Mouse (Mus musculus): ENCODE results near the gene Tpcn2.

The Tpcn2 gene

DNA sequence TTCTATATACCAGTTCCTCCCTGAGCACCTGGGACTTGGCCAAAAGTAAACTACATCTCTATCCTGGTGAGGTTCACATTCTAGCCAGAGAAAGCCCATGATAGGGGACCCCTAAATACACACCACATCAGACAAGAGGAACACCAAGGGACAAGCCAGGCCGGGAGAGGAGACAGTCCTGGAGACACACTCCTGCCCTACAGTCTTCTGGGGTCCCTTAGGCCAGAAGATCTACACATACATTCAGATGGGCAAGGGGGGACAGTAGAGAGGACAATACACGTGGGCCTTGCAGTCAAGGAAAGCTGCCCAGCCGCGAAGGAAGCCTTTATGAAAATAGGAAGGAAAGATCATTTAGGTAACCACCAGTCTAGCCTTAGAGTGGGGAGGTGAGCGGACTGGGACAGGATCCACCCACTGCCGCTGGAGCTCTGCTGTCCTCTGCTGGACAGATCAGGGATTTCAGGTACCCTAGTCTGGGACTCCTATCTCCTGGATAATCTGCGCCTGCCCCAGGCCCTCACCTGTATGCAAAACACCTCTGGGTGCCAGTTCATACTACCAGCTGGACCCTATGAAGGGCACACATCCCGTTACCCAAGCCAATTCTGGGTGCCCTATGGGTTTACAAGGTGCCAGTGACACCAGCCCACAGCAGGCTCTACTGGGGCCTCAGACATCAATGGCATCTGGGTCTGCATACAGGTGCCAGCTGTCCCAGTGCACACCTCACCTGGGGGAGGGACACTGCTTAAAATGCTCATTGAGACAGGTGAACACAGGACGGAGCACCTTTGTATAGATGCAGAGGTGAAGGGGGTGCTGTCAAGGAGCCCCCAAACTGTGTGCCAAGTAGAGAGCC is 40.7 kb downstream of the Tpcn2 start:
- DNase-seq (ENCODE audit: low read depth): peak; percentile 51

DNA sequence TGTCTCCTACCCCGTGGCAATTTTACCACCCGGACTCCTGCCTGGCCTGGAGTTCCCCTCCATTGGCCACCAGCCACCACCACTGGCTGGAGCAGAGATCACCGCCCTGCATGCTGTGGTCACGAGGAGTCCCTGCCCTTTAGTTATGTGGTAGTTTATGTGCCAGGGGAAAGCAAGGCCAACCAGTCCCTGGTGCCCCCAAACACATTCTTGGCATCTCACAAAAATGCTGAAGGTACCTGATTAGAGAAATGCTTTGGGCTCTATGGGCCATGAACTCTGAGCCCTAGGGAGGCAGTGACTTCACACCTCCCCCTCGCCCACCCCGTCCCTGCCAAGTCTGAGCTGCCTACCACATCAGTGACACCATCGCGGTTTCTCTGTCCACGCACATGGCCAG is 41.8 kb downstream of the Tpcn2 start:
- DNase-seq (ENCODE audit: low read depth): no peak

DNA sequence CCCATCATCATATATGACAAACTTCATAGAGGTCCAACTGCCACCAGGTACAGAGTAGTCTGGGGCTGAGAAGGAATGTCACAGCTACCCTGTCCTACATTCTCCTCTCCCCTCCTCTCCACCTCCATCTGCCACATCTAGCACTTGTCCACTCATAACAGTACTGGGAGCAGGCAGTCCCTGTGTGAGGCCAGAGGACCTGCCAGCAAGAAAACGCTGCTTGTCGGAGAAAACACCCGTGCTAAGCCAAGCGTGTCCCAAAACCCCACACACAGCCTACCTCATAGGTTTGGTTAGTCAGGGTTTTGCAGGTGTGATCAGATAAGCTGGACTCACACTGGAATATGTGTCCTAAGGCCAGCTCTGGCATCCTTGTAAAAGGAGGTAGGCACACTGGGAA is 42.9 kb downstream of the Tpcn2 start:
- no peak for DNase-seq (ENCODE audit: low read depth)

DNA sequence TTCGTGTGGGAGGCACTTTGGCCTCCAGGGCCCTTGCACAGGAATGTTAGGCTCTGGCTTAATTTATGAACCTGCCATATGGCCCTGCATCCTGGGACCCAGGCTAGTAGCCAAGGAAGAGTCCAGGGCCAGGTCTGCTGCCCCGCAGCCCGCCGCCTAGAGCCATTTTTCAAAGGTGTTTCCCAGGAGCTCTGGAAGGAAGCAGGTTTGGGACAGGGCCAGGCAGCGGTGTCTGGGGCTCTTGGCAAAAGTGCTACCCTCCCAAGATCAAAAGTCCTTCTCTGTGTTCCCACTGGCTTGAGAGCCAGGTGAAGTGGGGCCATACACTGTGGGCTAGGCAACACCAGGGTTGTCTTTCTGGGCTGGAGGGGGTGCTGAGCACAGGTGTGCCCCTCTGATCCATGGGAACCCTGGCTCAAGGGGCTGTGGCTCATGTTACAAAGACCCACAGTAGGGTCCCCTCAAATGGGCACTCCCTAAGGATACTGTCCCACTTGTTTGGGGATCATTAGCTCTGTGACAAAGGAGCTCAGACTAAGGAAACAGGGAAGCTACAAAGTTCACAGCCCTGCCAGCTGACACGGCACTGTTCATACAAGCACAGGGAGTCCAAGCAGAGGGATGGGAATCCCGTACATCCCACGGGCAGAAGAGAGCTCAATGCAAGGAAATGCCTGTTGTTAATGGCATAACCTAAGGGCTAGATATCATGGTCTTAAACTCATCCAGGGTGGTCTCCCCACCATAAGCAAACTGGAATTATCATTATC is 43.9 kb downstream of the Tpcn2 start:
- no peak for DNase-seq (ENCODE audit: low read depth)

DNA sequence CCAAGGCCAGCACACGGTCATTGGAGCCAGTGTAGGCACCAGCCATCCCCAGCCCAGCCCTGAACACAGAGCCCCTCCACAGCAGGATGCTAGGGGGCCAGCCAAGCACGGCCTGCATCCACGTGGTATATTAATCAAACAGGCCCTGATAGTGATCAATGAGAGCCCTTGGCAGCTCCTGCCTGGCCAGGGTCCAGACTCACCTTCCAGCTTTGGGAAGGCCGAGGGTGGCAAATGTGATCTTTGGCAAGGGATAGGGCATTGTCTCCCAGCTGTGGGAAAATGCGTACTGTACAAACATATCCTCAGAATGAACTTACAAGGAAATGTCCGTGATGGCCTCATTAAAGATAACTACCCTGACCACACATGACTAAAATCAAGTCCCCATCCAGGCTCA is 44.7 kb downstream of the Tpcn2 start:
- no peak for DNase-seq (ENCODE audit: low read depth)

DNA sequence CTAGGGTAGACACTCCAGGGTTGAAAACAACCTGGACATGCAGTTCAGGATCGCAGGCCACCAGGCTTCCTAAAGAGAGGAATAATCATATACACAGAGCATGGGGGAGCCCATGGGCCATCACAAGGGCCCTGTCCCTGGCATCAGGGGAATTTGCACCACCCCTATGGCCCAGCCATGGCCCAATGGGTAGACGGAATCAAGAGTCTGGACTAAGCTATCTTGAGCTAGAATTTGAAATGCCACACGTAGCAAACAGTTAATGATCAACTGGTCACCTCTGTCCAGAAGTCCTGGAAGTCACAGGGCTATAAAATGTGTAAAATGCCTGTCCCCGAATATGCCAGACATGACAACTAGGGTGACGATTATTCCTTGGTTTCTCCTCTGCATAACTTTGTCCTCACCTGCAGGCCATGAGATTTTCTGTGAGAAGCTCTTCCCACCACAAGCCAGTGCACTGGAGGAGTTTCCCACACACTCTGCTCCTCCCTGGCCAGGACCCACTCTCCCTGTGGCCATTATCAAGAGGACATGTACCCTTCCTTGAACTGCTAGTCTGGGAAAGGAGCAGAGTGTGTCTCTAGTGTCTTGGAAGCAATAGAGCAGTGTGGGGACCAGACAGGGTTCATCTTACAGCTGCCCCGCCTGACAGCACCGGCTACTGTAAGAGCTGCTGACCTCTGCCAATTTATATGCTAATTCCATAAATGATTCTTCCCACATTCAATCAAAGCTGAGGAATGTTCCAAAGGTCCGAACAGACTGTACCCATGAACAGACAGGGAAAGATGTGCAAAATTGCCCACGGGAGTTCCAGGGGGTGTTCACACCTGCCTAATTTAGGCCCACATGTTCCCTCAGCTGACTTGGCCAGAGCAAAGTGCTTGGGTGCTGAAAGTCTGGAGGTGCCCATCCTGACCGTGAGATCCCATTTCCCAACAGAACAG is 48.7 kb downstream of the Tpcn2 start:
- DNase-seq (ENCODE audit: low read depth): no peak

DNA sequence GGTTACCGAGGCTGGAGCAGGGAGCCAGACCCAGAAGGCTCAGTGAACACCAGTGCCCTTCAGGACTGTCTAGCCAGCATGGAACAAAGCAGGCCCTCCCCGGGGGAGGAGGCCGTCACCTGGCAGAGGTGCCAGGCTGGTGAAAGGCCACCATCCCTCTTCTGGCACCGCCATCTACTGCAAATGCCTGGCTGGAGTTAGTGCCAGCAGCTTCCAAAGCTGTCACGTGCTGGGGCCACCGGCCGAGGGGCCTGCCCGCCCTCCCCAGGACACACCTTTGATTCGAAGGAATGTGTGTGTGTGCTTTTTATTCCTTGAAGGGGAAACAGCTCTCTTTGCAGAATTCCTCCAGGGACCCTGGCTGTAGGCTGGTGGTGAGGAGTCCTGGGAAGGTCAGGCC is 52.2 kb downstream of the Tpcn2 start:
- DNase-seq (ENCODE audit: low read depth): no peak

DNA sequence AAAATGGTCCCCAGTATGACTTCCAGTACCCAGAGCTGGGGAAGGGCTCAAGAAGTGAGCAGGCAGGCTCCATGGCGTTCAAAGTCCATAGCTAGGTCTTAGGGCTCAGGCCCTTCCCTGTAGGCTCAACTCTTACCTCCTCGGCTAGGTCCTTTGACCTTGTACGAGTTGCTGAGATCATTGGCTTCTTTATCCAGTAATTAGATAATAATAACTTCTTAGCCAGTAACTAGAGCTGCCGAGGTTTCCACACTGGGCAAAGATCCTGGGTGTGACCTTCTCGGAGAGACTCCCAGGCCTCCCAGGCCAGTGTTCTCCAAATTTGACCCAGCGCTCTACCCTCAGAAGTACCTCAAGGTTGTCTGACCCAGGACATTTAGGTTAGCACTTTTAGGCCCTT is 57.2 kb downstream of the Tpcn2 start:
- DNase-seq (ENCODE audit: low read depth): no peak

DNA sequence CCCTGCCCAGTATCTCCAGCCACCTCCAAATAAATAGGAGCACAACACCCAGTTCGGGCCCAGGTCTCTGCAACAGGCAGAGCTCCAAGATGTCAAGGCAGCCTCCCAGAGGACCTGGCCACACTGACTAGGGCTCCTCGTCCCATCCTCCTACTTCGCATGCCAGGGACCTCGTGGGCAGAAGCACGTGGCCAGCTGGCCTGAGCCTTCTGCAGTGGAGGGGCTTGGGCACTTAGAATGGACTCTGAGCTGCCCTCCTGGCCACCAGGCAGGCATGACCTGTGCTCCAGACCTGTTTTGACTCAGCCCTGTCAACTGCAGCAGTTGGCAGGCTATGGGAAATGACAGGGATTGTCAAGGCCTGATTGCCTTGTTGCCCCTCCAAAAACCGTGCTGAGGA is 58.2 kb downstream of the Tpcn2 start:
- no peak for DNase-seq (ENCODE audit: low read depth)

DNA sequence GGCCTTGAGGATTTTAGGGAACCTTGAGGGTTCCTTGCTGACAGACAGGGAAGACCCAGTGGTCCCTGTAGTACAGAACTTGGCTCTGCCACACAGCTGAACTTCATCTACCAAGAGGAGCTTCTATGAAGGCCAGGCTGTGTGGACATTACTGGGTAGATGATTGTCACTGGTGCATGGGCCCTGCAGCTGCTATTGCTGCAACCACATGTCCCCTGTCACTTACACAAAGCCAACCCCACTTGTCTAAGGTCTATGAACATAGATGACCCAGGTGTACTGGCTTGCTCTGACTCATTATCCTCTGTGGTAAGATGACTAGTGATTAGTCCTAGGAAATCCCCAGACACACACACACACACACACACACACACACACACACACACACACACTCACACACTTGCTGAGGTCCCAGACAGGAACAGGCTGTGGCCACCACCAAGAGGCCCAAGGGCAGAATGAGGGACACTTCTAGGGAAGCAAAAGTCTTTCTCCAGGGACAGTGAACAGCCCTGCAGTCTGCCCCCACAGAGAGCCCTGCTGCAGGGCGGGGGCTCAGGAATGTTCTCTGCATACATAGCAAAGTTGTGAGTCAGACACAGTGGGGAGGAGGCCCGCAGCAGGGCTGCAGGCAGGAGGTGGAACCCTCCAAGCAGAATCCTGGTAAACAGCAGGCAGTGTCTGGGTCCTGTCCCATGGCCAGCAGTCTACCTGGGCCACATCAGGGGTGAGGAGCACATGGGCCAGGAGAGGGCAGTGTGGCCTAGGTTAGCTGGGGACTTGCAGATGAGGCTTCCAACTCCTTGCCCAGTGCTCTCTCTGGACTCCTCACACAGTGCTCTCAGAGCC is 61.7 kb downstream of the Tpcn2 start:
- DNase-seq (ENCODE audit: low read depth): no peak

DNA sequence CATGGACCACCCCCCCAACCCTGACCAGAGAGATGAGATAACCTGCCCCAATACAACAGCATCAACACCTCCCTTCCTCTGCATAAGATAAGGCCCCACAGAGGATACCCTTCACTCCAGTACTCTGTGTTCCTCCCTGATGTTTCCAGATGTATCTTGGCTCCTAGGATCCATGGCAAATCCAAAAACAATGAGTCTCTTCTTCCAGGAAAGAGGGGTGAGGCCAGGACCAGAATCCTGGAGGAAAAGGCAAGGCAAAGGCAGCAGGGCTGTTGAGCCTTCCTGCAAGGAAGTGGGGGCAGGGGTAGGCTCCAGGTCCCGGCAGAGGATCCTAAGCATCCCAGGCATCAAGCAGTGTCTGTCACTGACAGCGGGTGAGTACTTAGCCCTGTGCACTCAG is 62.5 kb downstream of the Tpcn2 start:
- DNase-seq (ENCODE audit: low read depth): no peak

DNA sequence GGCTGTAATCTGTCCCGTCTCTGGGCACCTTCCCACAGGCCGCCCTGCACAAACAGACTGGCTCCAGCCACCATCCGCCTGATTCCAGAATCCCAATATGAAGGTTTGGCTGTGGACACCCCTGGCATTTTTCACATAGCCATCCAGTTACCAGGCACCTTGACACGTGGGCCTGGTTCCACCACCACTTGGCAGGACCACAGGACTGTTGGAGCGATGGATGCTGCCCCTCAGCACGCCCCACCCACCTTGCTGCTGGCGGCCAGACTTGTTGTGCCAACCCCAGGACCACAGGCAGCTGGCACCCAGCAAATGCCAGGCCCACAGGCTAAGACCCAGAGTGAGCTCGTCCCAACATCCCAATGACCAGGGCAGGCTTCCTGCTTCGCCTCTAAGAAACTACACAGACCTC is 64.4 kb downstream of the Tpcn2 start:
- no peak for DNase-seq (ENCODE audit: low read depth)

DNA sequence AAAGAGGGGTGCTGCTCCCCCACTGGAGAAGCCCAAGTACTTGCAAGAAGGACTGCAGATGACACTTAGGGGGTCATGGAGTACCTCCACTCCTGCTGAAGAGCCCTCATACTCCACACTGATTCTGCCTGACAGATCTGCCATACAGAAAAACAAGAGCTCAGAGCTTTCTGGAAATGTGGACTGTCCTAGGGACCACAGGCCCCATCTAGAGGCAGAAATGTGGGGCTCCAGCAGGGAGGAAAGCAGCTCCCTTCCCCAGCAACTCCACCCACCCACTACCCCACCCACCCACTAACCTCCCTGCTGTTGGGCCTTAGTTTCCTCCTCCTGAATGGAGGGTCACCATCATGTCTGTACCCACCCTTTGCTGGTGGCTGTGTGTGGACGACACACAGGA is 67.2 kb downstream of the Tpcn2 start:
- DNase-seq (ENCODE audit: low read depth): no peak

DNA sequence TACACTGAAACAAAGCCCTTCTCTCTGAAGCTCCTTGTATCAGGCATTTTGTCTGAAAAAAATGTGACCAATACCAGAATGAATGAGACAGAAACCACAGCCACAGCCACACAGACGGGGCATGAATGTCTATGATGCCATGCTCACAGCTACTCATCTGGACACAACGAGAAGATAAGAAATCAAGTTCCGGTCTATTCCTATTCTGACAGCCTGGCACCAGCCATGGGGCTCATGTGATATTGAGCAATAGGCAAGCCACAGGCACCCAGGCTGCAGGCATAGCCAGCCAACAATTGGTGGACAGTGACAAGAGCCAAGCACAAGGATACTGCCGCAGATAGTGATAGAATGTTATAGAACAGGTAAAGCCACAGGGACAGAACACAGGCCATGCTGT is 68.3 kb downstream of the Tpcn2 start:
- DNase-seq (ENCODE audit: low read depth): no peak

DNA sequence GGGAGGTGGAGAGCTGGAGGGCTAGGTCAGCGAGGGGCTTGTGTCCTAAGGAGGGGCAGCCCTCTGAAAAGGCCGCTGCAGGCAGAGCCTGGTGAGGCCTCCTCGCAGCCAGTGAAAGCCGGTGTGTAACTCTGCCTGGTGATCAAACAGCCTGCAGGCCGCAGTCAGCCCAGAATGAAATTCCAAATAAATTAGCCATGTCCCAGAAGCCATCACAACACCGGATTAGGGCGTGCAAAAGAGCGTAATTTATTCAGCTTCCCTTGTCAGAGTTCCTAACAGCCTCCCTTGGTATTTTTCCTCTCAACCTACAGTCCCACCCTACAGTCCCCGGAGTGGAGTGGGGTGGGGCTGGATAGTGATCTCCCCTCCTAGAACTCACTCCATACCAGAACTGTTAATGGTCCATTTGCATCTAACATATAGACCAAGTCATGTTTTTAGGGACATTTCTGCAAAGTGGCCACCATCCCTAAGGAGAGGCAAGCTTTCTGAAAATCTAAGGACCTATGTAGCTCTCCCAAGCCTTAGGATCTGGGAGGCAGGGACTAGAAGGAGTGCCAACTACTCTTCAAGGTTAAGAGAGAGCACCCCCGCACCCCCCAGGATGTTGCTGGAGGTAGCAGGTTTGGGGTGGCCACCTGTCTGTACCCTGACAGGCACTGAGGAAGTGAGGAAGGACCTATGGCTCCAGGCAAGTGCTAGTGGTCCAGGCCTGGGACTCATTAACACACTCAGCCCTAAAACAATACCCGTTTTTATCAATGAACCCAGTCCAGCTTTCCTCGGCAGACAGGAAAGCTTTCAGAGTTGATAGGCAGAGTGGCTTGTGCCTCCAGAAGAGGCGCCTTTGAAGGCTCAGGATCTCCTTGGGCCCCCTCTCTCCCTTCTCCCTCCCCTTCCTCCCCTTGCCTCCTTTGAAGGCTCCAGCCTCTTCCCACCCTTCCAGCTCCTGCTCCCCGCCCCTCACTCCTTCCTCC is 71.8 kb downstream of the Tpcn2 start:
- no peak for DNase-seq (ENCODE audit: low read depth)

DNA sequence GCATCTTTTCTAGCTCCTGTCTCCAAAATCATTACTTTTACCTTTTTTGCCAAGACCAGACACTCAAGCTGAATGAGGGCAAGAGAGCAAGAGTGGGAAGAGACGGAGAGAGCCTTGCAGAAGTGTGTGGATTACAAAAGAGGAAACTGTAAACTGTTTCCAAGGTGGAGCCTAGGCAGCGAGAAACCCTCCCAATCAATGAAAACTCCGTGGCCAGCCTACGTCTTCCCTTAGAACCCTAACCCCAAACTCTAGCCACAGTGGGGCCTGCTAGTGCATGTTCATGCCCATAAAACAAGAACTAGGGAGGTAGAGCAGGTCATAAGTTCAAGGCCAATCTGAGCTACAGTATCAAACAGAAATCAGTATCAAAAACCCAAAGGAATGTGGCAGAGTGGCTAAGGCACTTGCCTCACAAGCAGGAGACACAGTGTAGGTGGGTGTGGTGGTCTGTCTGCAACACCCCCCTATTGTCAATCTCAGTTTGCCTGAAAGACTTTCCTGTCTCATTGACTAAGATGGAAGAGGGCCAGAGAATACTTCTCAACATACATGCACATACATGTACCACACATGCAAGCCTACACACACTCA is 73.2 kb downstream of the Tpcn2 start:
- no peak for DNase-seq (ENCODE audit: low read depth)

DNA sequence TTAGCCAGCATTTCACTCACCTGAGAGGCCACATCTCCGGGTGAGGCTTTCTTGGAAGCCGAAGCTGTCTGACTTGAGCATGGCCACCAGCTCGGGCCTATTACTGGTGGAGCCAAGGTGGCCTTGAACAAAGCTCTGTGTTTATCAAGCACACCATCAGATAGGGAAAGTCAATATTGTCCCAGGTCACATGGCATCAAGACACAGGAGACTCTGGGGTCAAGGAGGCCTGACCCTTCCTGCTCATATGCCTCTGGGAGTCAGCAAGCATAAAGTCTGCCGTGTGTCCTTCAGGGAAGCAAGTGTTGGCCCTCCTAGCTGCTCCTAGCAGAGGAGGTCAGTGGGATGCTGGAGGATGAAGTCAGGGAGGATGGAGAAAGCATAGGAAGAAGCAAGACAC is 75.8 kb downstream of the Tpcn2 start, which contains the start of gene 1810010D01Rik:
Gene 1810010D01Rik, minus strand, starts transcription at position 114 of the 400 bp plus-strand sequence.
- no peak for DNase-seq (ENCODE audit: low read depth)

DNA sequence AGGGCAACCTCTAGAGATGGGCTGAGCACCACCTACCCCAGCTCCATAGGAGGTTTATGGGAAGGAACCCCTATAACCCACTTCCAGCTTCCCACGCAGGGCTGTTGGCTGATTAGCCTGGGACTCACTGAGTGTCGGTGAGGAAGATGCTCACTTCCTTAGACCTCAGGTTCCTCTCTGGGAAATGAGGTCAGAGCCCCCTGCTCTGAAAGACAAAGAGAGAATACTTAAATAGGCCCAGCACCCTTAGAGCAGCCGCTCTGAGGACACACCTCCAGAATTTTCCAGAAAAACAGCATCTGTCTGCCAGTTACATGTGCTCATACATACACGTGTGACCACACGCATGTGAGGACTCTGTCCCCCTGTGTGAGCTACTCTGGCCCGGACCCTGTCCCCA is 77.0 kb downstream of the Tpcn2 start:
- DNase-seq (ENCODE audit: low read depth): no peak

DNA sequence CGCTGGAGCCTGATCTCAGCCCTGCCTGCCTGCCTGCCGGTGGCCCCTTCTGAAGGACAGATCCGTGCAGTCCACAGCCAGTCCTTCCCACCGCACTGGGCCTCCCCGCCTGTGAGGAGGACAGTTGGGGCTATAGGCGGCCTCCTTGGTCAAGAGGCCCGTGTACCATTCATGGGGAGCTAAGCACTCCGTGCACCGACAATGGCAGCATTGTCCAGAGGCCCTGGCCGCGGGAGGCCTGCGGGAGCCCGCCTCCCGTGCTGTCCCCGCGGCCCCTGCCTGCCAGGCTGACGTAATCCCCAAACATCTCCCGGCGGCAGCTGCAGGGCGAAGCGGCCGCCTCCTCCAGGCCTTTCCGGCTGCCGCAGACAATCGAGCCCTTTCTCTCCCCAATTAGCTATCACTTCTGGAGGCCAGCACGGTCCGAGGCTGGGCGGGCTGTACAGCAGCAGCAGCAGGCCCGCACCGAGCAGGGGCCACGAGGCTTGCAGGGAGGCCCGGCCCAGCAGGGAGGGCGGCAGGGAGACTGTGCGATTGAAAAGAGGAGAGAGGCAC is 77.7 kb downstream of the Tpcn2 start:
- no peak for DNase-seq (ENCODE audit: low read depth)

Data from c-Kit-positive CD71-negative TER-119-negative erythroid progenitor cells, embryonic 14.5 days (primary cell).